Mouse (Mus musculus): Measurements from ENCODE around the gene Gm21767.
"Not testable (repeated sequence)": the region's sequence is repeated elsewhere in the genome, so short reads cannot be mapped to it uniquely, and the experiment has no call there.

DNA sequence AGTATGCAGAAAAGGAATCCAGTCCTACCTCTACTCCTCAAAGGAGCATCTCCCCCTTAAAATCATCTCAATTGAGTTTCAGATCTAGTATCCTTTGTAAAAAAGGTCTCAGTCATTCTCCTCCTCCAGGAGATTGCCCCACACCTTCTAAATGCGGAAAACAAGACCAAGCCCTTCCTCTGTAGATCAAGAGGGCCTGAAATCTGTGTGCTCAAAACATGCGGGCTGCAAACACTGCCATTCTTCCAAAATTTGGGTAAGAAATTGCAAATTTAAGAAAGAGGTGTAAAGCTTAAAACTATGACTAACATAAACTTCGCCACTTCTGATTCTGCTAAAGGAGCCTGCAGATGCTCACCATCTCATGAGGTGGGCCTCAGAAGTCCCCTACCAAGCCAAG lies at the start of gene Gm21767:
- TF ChIP-seq CTCF (conservative IDR thresholded peaks at IDR 0.05; ENCODE audit: insufficient read depth, insufficient read length, low read depth, low read length); POLR2A (IDR thresholded peaks at IDR 0.05; ENCODE audit: low read depth, low read length): not testable (repeated sequence)
